Mouse (Mus musculus) limb, embryonic 11.5 days (tissue): Measurements from ENCODE around the gene Lrch1. TPM values are rescaled to one million over a fixed set of nuclear protein-coding genes. Genes with fewer than 3 reads are reported as not detected.
A peak's percentile ranks its signal among the peaks of the same experiment; 100 is the strongest.

Experiments
- ATAC-seq: fragments of 200-750 bp; cut with Nextera tagmentation; 2 replicates; pipeline ENCODE4 v1.8.0; 2017; ENCODE audit warnings: low read depth; ENCODE audit not compliant: insufficient number of reproducible peaks, low FRiP score, low TSS enrichment
- DNase-seq: peaks from one replicate; pipeline ENCODE4 v3.0.0-alpha.2; 2015; ENCODE audit warnings: low spot score
- H3K27ac ChIP-seq: fragments of 300-500 bp; sonication (generic); replicated peaks from 2 replicates; pipeline ENCODE4 v1.5.1; 2014; ENCODE audit warnings: low read depth, mild to moderate bottlenecking, low read length
- H3K27me3 ChIP-seq: fragments of 300-500 bp; sonication (generic); 2 replicates; pipeline ENCODE4 v1.6.1; 2014; ENCODE audit warnings: mild to moderate bottlenecking, low read length, mixed read lengths; ENCODE audit not compliant: control insufficient read depth, insufficient read depth
- H3K36me3 ChIP-seq: fragments of 300-500 bp; sonication (generic); 2 replicates; pipeline ENCODE4 v1.6.1; 2014; ENCODE audit warnings: mild to moderate bottlenecking, low read length, moderate library complexity, mixed read lengths; ENCODE audit not compliant: control insufficient read depth, insufficient read depth
- H3K4me1 ChIP-seq: fragments of 300-500 bp; sonication (generic); 2 replicates; pipeline ENCODE4 v1.6.1; 2014; ENCODE audit warnings: low read length, mixed read lengths; ENCODE audit not compliant: control insufficient read depth, insufficient read depth
- H3K4me2 ChIP-seq: fragments of 300-500 bp; sonication (generic); 2 replicates; pipeline ENCODE4 v1.6.1; 2014; ENCODE audit warnings: low read depth, mild to moderate bottlenecking, moderate library complexity; ENCODE audit not compliant: severe bottlenecking
- H3K4me3 ChIP-seq: fragments of 300-500 bp; sonication (generic); 2 replicates; pipeline ENCODE4 v1.5.1; 2014; ENCODE audit warnings: low read depth, low read length
- H3K9ac ChIP-seq: fragments of 300-500 bp; sonication (generic); 2 replicates; pipeline ENCODE4 v1.6.1; 2014; ENCODE audit warnings: mild to moderate bottlenecking, low read length
- H3K9me3 ChIP-seq: fragments of 300-500 bp; sonication (generic); 2 replicates; pipeline ENCODE4 v1.6.1; 2016; ENCODE audit warnings: low read length; ENCODE audit not compliant: control insufficient read depth
- WGBS: fragments of 180-500 bp; shearing (Covaris S2); extraction: QIAGEN DNeasy Blood & Tissue Kit; methylation state at CpG from one replicate; pipeline ENCODE4 v1.1.7; 2014; 5-methylcytosine and 5-hydroxymethylcytosine counted together
- polyA plus RNA-seq: library from polyadenylated mRNA; unstranded; fragments of >200 nt; fragmentation: Nextera tagmentation; extraction: Ambion mirVana; gene quantifications from 2 replicates; pipeline ENCODE4 v1.2.1, GENCODE M21; 2014

Lrch1 gene
- polyA plus RNA-seq, 1 experiment from 2014 or later: 12.9 TPM

DNA sequence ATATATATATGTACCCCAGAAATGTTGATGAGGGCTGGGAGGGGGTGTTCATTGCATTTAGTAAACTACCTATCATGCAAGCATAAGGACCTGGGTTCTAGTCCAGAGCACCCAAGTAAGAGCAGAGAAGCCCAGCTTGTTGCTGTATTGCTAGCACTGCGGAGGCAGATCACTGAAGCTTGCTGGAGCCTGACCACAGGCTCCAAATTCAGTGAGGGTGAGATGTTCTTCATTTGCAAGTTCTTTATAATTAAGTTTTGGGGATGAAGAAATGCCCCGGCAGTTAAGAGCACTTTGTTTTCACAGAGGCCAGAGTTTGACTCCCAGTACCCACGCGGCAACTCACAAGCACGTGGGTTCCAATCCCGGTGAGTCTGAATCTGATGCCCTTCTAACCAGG, 12.6 kb downstream of the Lrch1 start:
- Histone ChIP-seq H3K4me2 (no peak overlapping the region), H3K27ac (no peak overlapping the region), H3K9ac (no peak overlapping the region), H3K9me3 (no peaks in the 10 kb centered on the region), H3K27me3 (no peaks in the 10 kb centered on the region), H3K4me3 (no peak overlapping the region), H3K4me1 (peaks cover 4% of the 10 kb centered on the region; the same call in 1 of the 2 replicates), H3K36me3 (no peaks in the 10 kb centered on the region)
- WGBS: 91% methylated on average over 6 of the region's 6 CpGs
- no peak for DNase-seq
- ATAC-seq: no peak

DNA sequence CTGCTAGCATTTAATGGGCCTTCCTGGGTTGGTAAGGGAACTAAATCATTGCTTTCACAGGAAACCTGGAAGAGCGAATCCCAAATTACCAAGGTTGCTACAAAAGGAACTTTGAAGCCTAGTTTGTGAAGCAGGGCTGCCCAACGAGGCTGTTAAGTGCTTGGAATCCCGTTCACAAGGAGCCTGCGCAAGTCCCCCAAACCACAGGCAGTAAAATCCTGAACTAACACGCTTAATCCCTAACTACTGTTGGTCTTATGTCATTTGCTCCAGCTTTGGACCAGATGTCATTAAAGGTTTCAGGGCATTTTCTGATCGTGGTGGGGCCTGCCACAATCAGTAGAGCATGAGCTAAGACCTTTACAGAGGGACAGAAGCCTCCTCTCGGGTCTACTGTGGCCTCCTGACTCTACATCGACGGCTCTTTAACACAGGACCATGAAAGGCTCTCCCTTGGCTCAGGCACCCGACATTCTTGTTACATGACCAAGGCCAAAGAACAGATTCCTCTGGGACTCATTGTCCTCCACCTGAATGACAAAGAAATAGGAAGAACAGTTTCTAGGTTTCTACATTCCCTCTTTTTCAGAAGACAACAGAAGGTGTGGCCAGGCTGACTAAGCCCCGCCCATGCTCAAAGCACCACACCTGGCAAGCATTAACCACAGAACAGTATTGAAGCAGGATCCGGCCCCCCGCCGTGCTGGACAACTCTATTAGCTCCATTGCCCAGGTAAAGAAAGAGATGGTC, 13.5 kb downstream of the Lrch1 start:
- Histone ChIP-seq H3K27me3 (no peaks in the 10 kb centered on the region), H3K4me1 (peaks cover 4% of the 10 kb centered on the region; the same call in 1 of the 2 replicates), H3K4me3 (no peak overlapping the region), H3K27ac (no peak overlapping the region), H3K9ac (no peak overlapping the region), H3K36me3 (no peaks in the 10 kb centered on the region), H3K4me2 (no peak overlapping the region), H3K9me3 (no peaks in the 10 kb centered on the region)
- ATAC-seq: peak; percentile 70; the same call in 1 of the 2 replicates
- DNase-seq: peak; percentile 56
- 44% methylated on average over 14 of the region's 14 CpGs for WGBS

DNA sequence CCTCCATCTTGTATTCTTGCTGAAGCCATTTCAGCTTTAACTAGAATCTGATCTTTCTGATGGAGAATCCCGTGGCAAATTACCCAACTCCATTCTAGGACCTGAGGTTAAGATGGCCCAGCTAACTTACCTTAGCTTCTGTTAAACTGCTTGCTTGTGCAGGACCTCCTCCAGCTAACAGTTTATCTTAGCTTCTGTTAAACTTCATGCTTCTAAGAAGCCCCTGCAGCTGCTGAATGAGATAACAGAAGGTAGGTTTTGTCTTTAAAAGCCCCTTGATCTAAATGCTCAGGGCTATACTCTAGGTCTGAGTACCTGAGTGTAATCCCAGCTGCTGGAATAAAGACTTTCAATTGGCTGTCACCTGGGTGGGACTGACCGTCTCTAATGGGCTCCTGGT, 17.9 kb downstream of the Lrch1 start:
- ATAC-seq (no peak), DNase-seq (no peak)
- H3K4me2 ChIP-seq: no peak overlapping the region
- no peaks in the 10 kb centered on the region for H3K9me3 ChIP-seq
- H3K4me1 ChIP-seq: peaks cover 9% of the 10 kb centered on the region; the same call in 1 of the 2 replicates
- WGBS: 82% methylated on average over 2 of the region's 2 CpGs
- H3K27ac ChIP-seq: no peak overlapping the region
- H3K36me3 ChIP-seq: no peaks in the 10 kb centered on the region
- H3K4me3 ChIP-seq: no peak overlapping the region
- no peak overlapping the region for H3K9ac ChIP-seq
- H3K27me3 ChIP-seq: no peaks in the 10 kb centered on the region

DNA sequence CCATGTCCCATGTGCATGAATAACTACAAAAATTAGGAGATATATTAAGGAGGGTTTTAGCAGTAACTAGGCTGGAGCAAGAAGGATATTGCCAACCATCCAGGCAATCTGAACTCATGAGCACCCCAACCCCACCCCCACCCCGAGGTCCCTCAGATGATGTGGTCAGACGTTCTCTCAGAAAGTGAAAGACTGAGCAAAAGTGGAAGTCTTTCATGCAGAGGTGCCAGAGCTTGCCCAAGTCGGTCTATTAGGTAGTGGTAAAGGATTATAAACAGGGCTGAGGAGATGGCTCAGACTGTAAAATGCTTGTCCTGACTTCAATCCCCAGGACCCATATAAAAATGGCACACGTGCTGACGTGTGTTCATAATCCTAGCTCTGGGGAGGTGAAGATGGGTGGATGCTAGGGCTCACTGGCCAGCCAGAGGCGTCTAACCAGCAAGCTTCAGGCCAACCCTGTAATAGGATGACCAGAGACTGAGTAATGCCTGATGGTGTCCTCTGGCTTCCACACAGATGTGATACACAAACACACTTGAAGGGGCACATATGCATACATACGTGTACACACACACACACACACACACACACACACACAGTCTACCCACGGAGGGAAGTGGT, 18.8 kb downstream of the Lrch1 start:
- Histone ChIP-seq H3K27ac (no peak overlapping the region), H3K36me3 (no peaks in the 10 kb centered on the region), H3K9ac (no peak overlapping the region), H3K4me2 (no peak overlapping the region), H3K9me3 (no peaks in the 10 kb centered on the region), H3K27me3 (no peaks in the 10 kb centered on the region), H3K4me3 (no peak overlapping the region), H3K4me1 (0 out of 2 replicates have a peak, but pooled peaks cover 5% of the 10 kb centered on the region)
- WGBS: 82% methylated on average over 8 of the region's 8 CpGs
- DNase-seq: no peak
- ATAC-seq: no peak

DNA sequence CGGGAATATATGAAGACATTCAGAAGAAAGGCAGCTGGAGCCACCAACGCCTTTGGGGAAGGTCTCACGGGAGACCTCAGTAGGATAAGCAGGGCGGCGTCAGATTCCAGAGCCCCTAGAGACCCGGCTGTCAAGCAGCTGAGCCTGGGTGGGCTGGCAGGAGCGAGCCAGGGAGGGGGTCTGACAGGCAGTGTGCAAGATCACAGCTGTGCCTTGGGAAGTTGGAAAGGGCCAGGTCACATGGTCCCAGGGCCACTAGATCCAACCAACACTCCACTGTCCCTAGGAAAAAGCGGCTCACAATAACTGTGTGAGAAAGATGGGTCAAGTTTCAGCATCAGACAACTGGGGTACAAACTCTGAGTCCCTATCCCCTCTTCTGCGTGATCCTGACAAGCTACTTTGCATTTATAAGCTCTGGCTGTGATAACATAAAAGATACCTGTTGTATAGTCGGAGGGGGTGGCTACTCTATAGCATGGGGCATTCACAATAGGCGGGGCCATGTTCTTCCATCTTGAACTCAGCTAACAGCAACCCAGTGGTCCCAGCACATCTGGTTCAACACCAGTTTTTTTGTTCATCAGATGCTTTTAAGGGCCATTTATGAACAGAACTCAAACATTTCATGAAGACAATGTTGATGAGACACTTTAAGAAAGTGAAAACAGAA, 20.6 kb downstream of the Lrch1 start:
- Histone ChIP-seq H3K4me2 (no peak overlapping the region), H3K9ac (no peak overlapping the region), H3K9me3 (no peaks in the 10 kb centered on the region), H3K4me3 (no peak overlapping the region), H3K27ac (no peak overlapping the region), H3K36me3 (no peaks in the 10 kb centered on the region), H3K4me1 (0 out of 2 replicates have a peak, but pooled peaks cover 5% of the 10 kb centered on the region), H3K27me3 (no peaks in the 10 kb centered on the region)
- ATAC-seq (peak; percentile 75; the same call in 1 of the 2 replicates), DNase-seq (peak; percentile 33)
- 40% methylated on average over 11 of the region's 11 CpGs for WGBS

DNA sequence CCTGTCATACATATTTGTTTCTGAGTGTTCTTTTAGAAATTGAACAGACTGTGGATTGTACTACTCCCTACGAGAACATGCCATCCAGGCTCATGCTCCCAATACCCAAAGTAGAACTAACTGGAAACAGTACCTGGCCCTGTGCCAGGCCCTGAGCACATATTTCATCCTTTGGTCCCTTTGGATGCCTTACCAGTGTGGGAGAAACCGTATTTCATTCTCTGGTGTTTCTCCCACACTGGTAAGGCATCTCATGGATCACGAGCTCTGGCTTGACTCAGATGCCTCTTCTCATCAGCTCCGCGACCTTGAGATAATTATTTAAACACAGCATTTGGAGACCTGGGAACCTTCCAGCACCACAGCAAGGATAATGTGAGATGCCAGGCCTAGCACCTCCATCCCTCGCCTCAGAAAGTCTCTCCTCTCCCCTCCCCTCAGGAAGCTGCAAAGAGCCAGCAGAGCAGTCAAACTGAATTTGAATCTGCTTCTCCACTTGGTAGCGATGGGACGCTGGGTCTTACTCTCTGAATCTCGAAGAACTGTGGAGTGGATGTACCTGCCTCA, 21.6 kb downstream of the Lrch1 start:
- Histone ChIP-seq H3K9ac (no peak overlapping the region), H3K9me3 (no peaks in the 10 kb centered on the region), H3K4me3 (no peak overlapping the region), H3K27ac (no peak overlapping the region), H3K27me3 (no peaks in the 10 kb centered on the region), H3K4me2 (no peak overlapping the region), H3K36me3 (no peaks in the 10 kb centered on the region), H3K4me1 (0 out of 2 replicates have a peak, but pooled peaks cover 5% of the 10 kb centered on the region)
- DNase-seq (no peak), ATAC-seq (no peak)
- 85% methylated on average over 9 of the region's 9 CpGs for WGBS

DNA sequence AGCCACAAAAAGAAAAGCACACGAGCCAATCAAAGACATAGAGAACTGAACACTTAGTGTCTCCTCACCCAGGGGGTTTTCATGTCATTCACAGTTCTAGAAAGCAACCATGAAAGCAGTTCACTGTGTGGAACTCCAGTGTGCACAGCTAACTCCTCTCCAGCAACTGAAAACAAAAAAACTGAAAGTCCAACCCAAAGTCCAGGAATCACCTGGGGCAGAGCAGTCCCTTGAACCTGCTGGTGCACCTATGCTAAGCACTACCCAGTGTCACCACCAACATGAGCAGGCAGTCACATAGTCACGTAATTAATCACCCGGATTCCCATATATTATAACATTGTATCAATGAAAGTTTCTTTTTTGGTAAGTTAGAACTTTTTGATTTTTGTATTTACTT, 23.2 kb downstream of the Lrch1 start:
- H3K9me3 ChIP-seq: no peaks in the 10 kb centered on the region
- H3K27me3 ChIP-seq: no peaks in the 10 kb centered on the region
- no peak for DNase-seq
- H3K9ac ChIP-seq: no peak overlapping the region
- 76% methylated on average over 3 of the region's 3 CpGs for WGBS
- 0 out of 2 replicates have a peak, but pooled peaks cover 5% of the 10 kb centered on the region for H3K4me1 ChIP-seq
- no peak overlapping the region for H3K4me3 ChIP-seq
- no peak for ATAC-seq
- no peak overlapping the region for H3K27ac ChIP-seq
- no peaks in the 10 kb centered on the region for H3K36me3 ChIP-seq
- H3K4me2 ChIP-seq: no peak overlapping the region

DNA sequence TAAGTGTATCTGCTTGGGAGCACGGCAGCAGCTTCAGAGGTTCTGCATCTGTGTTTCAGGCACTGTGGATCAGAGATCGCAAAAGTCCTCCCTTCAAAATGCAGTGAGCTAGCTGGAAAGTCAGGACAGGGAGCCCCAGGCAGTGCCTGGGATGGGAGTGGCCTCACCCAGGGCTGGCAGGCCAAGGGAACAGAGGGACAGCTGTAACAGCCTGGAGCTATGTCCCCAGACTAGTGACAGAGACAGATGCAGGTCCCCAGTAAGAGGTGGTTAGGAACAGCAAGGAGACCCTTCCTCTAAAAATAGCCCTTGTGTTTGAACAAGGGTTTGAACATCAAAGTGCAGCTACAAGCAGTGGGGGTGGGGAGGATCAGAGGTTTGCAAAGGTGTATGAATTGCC, 23.6 kb downstream of the Lrch1 start:
- H3K27me3 ChIP-seq: no peaks in the 10 kb centered on the region
- no peak overlapping the region for H3K4me2 ChIP-seq
- no peak overlapping the region for H3K9ac ChIP-seq
- no peak for DNase-seq
- H3K27ac ChIP-seq: no peak overlapping the region
- no peaks in the 10 kb centered on the region for H3K36me3 ChIP-seq
- no peak overlapping the region for H3K4me3 ChIP-seq
- ATAC-seq: no peak
- H3K9me3 ChIP-seq: no peaks in the 10 kb centered on the region
- H3K4me1 ChIP-seq: 0 out of 2 replicates have a peak, but pooled peaks cover 5% of the 10 kb centered on the region
- 57% methylated on average over 2 of the region's 2 CpGs for WGBS
